Mouse (Mus musculus): ENCODE results near the gene Trpc4ap. TPM values are rescaled to one million over a fixed set of nuclear protein-coding genes. Genes with fewer than 3 reads are reported as not detected.
"Not testable (repeated sequence)": the region's sequence is repeated elsewhere in the genome, so short reads cannot be mapped to it uniquely, and the experiment has no call there.

Gene Trpc4ap
- polyA plus RNA-seq (2015; fragmentation: Nextera tagmentation; extraction: Ambion mirVana), result 172 and 180 TPM in 2 replicates

GRCm38 (mm10) chr2:155691723-155692493 lies at the start of gene Trpc4ap:
Trpc4ap (minus strand) TSS chr2:155692384.
- Histone ChIP-seq H3K27ac (replicated peaks) (peak within 1 kb of the TSS; percentile 92), H3K4me3 (peak within 1 kb of the TSS; percentile 94), H3K9me3 (no peaks in the 10 kb centered on the region), H3K36me3 (0 out of 2 replicates have a peak, but pooled peaks cover 3% of the 10 kb centered on the region), H3K27me3 (no peaks in the 10 kb centered on the region), H3K9ac (replicated peaks) (peak within 1 kb of the TSS; percentile 94), H3K4me2 (replicated peaks) (peak within 1 kb of the TSS; percentile 65), H3K4me1 (peaks cover 30% of the 10 kb centered on the region)
- under 1% methylated on average over 63 of the region's 72 CpGs for WGBS
- ATAC-seq (replicated peaks), result peak; percentile 97

GRCm38 (mm10) chr2:155737803-155738202 lies 45.6 kb upstream of the Trpc4ap start:
- no peak overlapping the region for H3K4me3 ChIP-seq
- H3K9ac ChIP-seq (replicated peaks), result no peak overlapping the region
- H3K4me1 ChIP-seq, result peaks cover 1% of the 10 kb centered on the region; the same call in 1 of the 2 replicates
- H3K9me3 ChIP-seq, result no peaks in the 10 kb centered on the region
- 74% methylated on average over 9 of the region's 9 CpGs for WGBS
- no peak overlapping the region for H3K27ac ChIP-seq (replicated peaks)
- no peaks in the 10 kb centered on the region for H3K36me3 ChIP-seq
- H3K27me3 ChIP-seq, result no peaks in the 10 kb centered on the region
- H3K4me2 ChIP-seq (replicated peaks), result no peak overlapping the region
- no peak for ATAC-seq (replicated peaks)

GRCm38 (mm10) chr2:155736936-155737335 lies 44.8 kb upstream of the Trpc4ap start:
- Histone ChIP-seq H3K4me3 (no peak overlapping the region), H3K36me3 (no peaks in the 10 kb centered on the region), H3K27me3 (no peaks in the 10 kb centered on the region), H3K4me2 (replicated peaks) (no peak overlapping the region), H3K9ac (replicated peaks) (no peak overlapping the region), H3K9me3 (no peaks in the 10 kb centered on the region), H3K4me1 (no peaks in the 10 kb centered on the region), H3K27ac (replicated peaks) (no peak overlapping the region)
- ATAC-seq (replicated peaks), result no peak
- 82% methylated on average over 6 of the region's 6 CpGs for WGBS

GRCm38 (mm10) chr2:155735766-155736165 lies 43.6 kb upstream of the Trpc4ap start, which contains the start of gene Gm17581:
Gm17581 (minus strand) TSS chr2:155735866.
- H3K4me1 ChIP-seq; H3K9ac ChIP-seq (replicated peaks); H3K4me2 ChIP-seq (replicated peaks); ATAC-seq (replicated peaks); H3K36me3 ChIP-seq; H3K27ac ChIP-seq (replicated peaks); H3K4me3 ChIP-seq; H3K27me3 ChIP-seq; H3K9me3 ChIP-seq: not testable (repeated sequence)
- WGBS, result 89% methylated on average over 5 of the region's 5 CpGs

GRCm38 (mm10) chr2:155735080-155735479 lies 42.9 kb upstream of the Trpc4ap start:
- H3K4me3 ChIP-seq, result no peak overlapping the region
- WGBS, result 79% methylated on average over 5 of the region's 5 CpGs
- no peaks in the 10 kb centered on the region for H3K4me1 ChIP-seq
- H3K27me3 ChIP-seq, result no peaks in the 10 kb centered on the region
- no peak overlapping the region for H3K27ac ChIP-seq (replicated peaks)
- no peak for ATAC-seq (replicated peaks)
- H3K4me2 ChIP-seq (replicated peaks), result no peak overlapping the region
- H3K36me3 ChIP-seq, result no peaks in the 10 kb centered on the region
- no peak overlapping the region for H3K9ac ChIP-seq (replicated peaks)
- no peaks in the 10 kb centered on the region for H3K9me3 ChIP-seq

- under 1% methylated on average over 33 of the region's 33 CpGs for WGBS
- H3K36me3 ChIP-seq, result peaks cover 3% of the 10 kb centered on the region; the same call in 1 of the 2 replicates
- ATAC-seq (replicated peaks), result peak; percentile 98
These were observed 37.0 kb upstream of the Trpc4ap start, which contains the start of gene Edem2 for GRCm38 (mm10) chr2:155729158-155729645. Edem2 (minus strand) TSS chr2:155729475.

GRCm38 (mm10) chr2:155728742-155729141 lies 36.6 kb upstream of the Trpc4ap start:
- no peak; the same call in 1 of the 2 replicates for ATAC-seq (replicated peaks)
- Histone ChIP-seq H3K4me1 (peaks cover 20% of the 10 kb centered on the region), H3K9ac (replicated peaks) (peak overlapping the region; percentile 79), H3K4me3 (peak overlapping the region; percentile 70), H3K27ac (replicated peaks) (no peak overlapping the region), H3K4me2 (replicated peaks) (peak overlapping the region; percentile 87), H3K9me3 (no peaks in the 10 kb centered on the region), H3K36me3 (peaks cover 4% of the 10 kb centered on the region; the same call in 1 of the 2 replicates), H3K27me3 (no peaks in the 10 kb centered on the region)
- WGBS, result 4% methylated on average over 15 of the region's 15 CpGs

More at GRCm38 (mm10) chr2:155729158-155729645, 37.0 kb upstream of the Trpc4ap start, which contains the start of gene Edem2:
- Histone ChIP-seq H3K9ac (replicated peaks) (peak within 1 kb of the TSS; percentile 79), H3K4me2 (replicated peaks) (peak within 1 kb of the TSS; percentile 87), H3K9me3 (no peaks in the 10 kb centered on the region), H3K27ac (replicated peaks) (peak within 1 kb of the TSS; percentile 71), H3K4me1 (peaks cover 20% of the 10 kb centered on the region), H3K4me3 (peak within 1 kb of the TSS; percentile 70), H3K27me3 (no peaks in the 10 kb centered on the region)

- no peak overlapping the region for H3K4me3 ChIP-seq
- ATAC-seq (replicated peaks), result no peak
These were observed 35.7 kb upstream of the Trpc4ap start for GRCm38 (mm10) chr2:155727764-155728395.

GRCm38 (mm10) chr2:155726302-155726701 lies 34.1 kb upstream of the Trpc4ap start:
- H3K36me3 ChIP-seq, result peaks cover 6% of the 10 kb centered on the region; the same call in 1 of the 2 replicates
- H3K27ac ChIP-seq (replicated peaks), result no peak overlapping the region
- ATAC-seq (replicated peaks), result no peak
- WGBS, result 84% methylated on average over 7 of the region's 7 CpGs
- no peak overlapping the region for H3K9ac ChIP-seq (replicated peaks)
- no peak overlapping the region for H3K4me3 ChIP-seq
- H3K4me1 ChIP-seq, result peaks cover 20% of the 10 kb centered on the region
- H3K4me2 ChIP-seq (replicated peaks), result no peak overlapping the region
- H3K27me3 ChIP-seq, result no peaks in the 10 kb centered on the region
- H3K9me3 ChIP-seq, result no peaks in the 10 kb centered on the region

More at GRCm38 (mm10) chr2:155727764-155728395, 35.7 kb upstream of the Trpc4ap start:
- WGBS, result 77% methylated on average over 7 of the region's 7 CpGs
- H3K4me1 ChIP-seq, result peaks cover 20% of the 10 kb centered on the region
- H3K27me3 ChIP-seq, result no peaks in the 10 kb centered on the region
- H3K4me2 ChIP-seq (replicated peaks), result 0 out of 2 replicates have a peak overlapping the region, but pooled peaks have one; percentile 87
- H3K36me3 ChIP-seq, result peaks cover 6% of the 10 kb centered on the region; the same call in 1 of the 2 replicates
- H3K9ac ChIP-seq (replicated peaks), result no peak overlapping the region
- H3K27ac ChIP-seq (replicated peaks), result no peak overlapping the region
- no peaks in the 10 kb centered on the region for H3K9me3 ChIP-seq

- H3K9me3 ChIP-seq, result no peaks in the 10 kb centered on the region
- peaks cover 12% of the 10 kb centered on the region; the same call in 1 of the 2 replicates for H3K36me3 ChIP-seq
- H3K4me1 ChIP-seq, result peaks cover 17% of the 10 kb centered on the region
- no peaks in the 10 kb centered on the region for H3K27me3 ChIP-seq
- no peak for ATAC-seq (replicated peaks)
- H3K9ac ChIP-seq (replicated peaks), result no peak overlapping the region
- H3K4me3 ChIP-seq, result no peak overlapping the region
- H3K4me2 ChIP-seq (replicated peaks), result no peak overlapping the region
- 93% methylated on average over 6 of the region's 6 CpGs for WGBS
- no peak overlapping the region for H3K27ac ChIP-seq (replicated peaks)
These were observed 32.3 kb upstream of the Trpc4ap start for GRCm38 (mm10) chr2:155724526-155724925.

- H3K9ac ChIP-seq (replicated peaks), result no peak overlapping the region
- no peaks in the 10 kb centered on the region for H3K27me3 ChIP-seq
- no peak overlapping the region for H3K4me2 ChIP-seq (replicated peaks)
- no peak for ATAC-seq (replicated peaks)
- H3K4me1 ChIP-seq, result peaks cover 15% of the 10 kb centered on the region
- no peaks in the 10 kb centered on the region for H3K9me3 ChIP-seq
- no peak overlapping the region for H3K4me3 ChIP-seq
- H3K27ac ChIP-seq (replicated peaks), result no peak overlapping the region
- peaks cover 17% of the 10 kb centered on the region; the same call in 1 of the 2 replicates for H3K36me3 ChIP-seq
- WGBS, result 83% methylated on average over 5 of the region's 5 CpGs
These were observed 31.9 kb upstream of the Trpc4ap start for GRCm38 (mm10) chr2:155724036-155724435.

- no peak for ATAC-seq (replicated peaks)
- Histone ChIP-seq H3K4me1 (no peaks in the 10 kb centered on the region), H3K9ac (replicated peaks) (no peak overlapping the region), H3K27ac (replicated peaks) (no peak overlapping the region), H3K4me2 (replicated peaks) (no peak overlapping the region), H3K36me3 (peaks cover 37% of the 10 kb centered on the region), H3K9me3 (no peaks in the 10 kb centered on the region), H3K4me3 (no peak overlapping the region), H3K27me3 (no peaks in the 10 kb centered on the region)
- 91% methylated on average over 5 of the region's 5 CpGs for WGBS
These were observed 28.4 kb upstream of the Trpc4ap start for GRCm38 (mm10) chr2:155720585-155720984.
